Mouse (Mus musculus): ENCODE measurements around the gene Amelx. TPM values are rescaled to one million over a fixed set of nuclear protein-coding genes. Genes with fewer than 3 reads are reported as not detected.
A peak's percentile ranks its signal among the peaks of the same experiment; 100 is the strongest.

Amelx gene
- total RNA-seq (2021): not detected

GRCm38 (mm10) chrX:169187100-169187499 lies at the start of gene Amelx:
Gene Amelx, minus strand, starts transcription at chrX:169187200.
- intact Hi-C loops (cut with DNase I): no loop called here
- no peak for DNase-seq

GRCm38 (mm10) chrX:169222357-169223062 lies 35.5 kb upstream of the Amelx start:
- intact Hi-C loops (cut with DNase I): no loop called here
- DNase-seq: no peak

- DNase-seq: no peak
- intact Hi-C loops (cut with DNase I): no loop called here
Observed at GRCm38 (mm10) chrX:169220064-169220463, 33.1 kb upstream of the Amelx start.

- no peak for DNase-seq
- intact Hi-C loops (cut with DNase I): no loop called here
Observed at GRCm38 (mm10) chrX:169210019-169210418, 23.0 kb upstream of the Amelx start.

- DNase-seq: peak; percentile 6 to 7
- intact Hi-C loops (cut with DNase I): no loop called here
Observed at GRCm38 (mm10) chrX:169178634-169179033, 8.4 kb downstream of the Amelx start.

GRCm38 (mm10) chrX:169173796-169174195 lies 13.2 kb downstream of the Amelx start:
- intact Hi-C loops (cut with DNase I): no loop called here
- peak; percentile 14 to 17 for DNase-seq

- intact Hi-C loops (cut with DNase I): no loop called here
- peak in 1 of 2 experiments; percentile 2 for DNase-seq
Observed at GRCm38 (mm10) chrX:169170981-169171380, 16.0 kb downstream of the Amelx start.

GRCm38 (mm10) chrX:169158385-169158784 lies 28.6 kb downstream of the Amelx start:
- DNase-seq: no peak
- intact Hi-C loops (cut with DNase I): no loop called here

GRCm38 (mm10) chrX:169153805-169154204 lies 33.2 kb downstream of the Amelx start:
- no peak for DNase-seq
- intact Hi-C loops (cut with DNase I): no loop called here

- intact Hi-C loops (cut with DNase I): no loop called here
- DNase-seq: no peak
Observed at GRCm38 (mm10) chrX:169140467-169140866, 46.5 kb downstream of the Amelx start.

GRCm38 (mm10) chrX:169139758-169140157 lies 47.2 kb downstream of the Amelx start:
- no peak for DNase-seq
- intact Hi-C loops (cut with DNase I): loop anchor here (5.0 kb wide), 1 partner anchor 43 kb away; no protein-coding TSS in a partner anchor

Other genes starting within 250 kb of the Amelx start
- gene Hccs, start 133.2 kb upstream of the Amelx start, total RNA-seq (2021): 10 to 100 TPM; 63.3 to 70.0 TPM